Mouse (Mus musculus): ENCODE measurements around the gene Dbr1. TPM values are rescaled to one million over a fixed set of nuclear protein-coding genes. Genes with fewer than 3 reads are reported as not detected.

The Dbr1 gene
- polyA plus RNA-seq, 1 experiment = 7.5 TPM

DNA sequence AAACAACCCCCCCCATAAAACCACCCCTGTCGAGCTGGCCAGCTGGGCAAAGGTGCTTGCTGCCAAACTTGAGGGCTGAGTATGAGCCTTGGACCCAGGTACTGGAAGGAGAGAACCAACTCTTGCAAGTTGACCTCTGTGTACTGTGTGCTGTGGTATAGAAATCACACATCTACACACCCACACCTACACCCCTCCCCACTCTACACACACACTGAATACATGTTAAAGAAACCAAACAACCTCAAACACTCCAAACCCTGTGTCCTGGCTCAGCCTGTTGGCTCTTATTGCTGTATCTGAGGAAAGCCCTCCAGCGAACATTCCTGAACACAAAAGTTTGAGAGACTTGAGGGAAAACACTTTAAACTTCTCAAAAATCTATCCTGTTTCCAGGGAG is 47.4 kb downstream of the Dbr1 start:
- H3ac ChIP-seq (ENCODE audit: control insufficient read depth, insufficient read length) = no peak overlapping the region
- no peak overlapping the region for H3K4me3 ChIP-seq
- TF ChIP-seq MAX (IDR thresholded peaks at IDR 0.05; ENCODE audit: low read depth) (no peak), USF1 (IDR thresholded peaks at IDR 0.05; ENCODE audit: low read depth) (no peak), TCF3 (IDR thresholded peaks at IDR 0.05; ENCODE audit: insufficient read length, low read depth) (no peak), MYOD1 (IDR thresholded peaks at IDR 0.05; ENCODE audit: control insufficient read depth in 1 of 3, insufficient read length in 2 of 3, low read depth in 2 of 3) (no peak), SRF (IDR thresholded peaks at IDR 0.05; ENCODE audit: control insufficient read depth, insufficient read length, low read depth) (no peak), REST (IDR thresholded peaks at IDR 0.05; ENCODE audit: insufficient read depth, insufficient read length) (no peak), MYOG (IDR thresholded peaks at IDR 0.05; ENCODE audit: control insufficient read depth in 1 of 3, insufficient read depth in 1 of 3, insufficient read length in 2 of 3, low read depth in 2 of 3) (no peak), TCF12 (IDR thresholded peaks at IDR 0.05; ENCODE audit: insufficient read depth, poor library complexity, severe bottlenecking) (no peak), E2F4 (IDR thresholded peaks at IDR 0.05; ENCODE audit: insufficient read depth) (no peak), POLR2AphosphoS2 (IDR thresholded peaks at IDR 0.05; ENCODE audit: insufficient read length, low read depth) (no peak), POLR2A (IDR thresholded peaks at IDR 0.05; ENCODE audit: insufficient read length, low read depth) (no peak), CEBPB (IDR thresholded peaks at IDR 0.05; ENCODE audit: insufficient read depth, poor library complexity, severe bottlenecking) (no peak)
- H3K79me2 ChIP-seq (ENCODE audit: control insufficient read depth, insufficient read depth) = no peaks in the 10 kb centered on the region
- no peaks in the 10 kb centered on the region for H3K36me3 ChIP-seq (ENCODE audit: control insufficient read depth, insufficient read depth)
- no peaks in the 10 kb centered on the region for H3K27me3 ChIP-seq (ENCODE audit: control insufficient read depth, insufficient read depth, insufficient read length)
- H3K4me2 ChIP-seq (ENCODE audit: low read depth) = no peak overlapping the region

DNA sequence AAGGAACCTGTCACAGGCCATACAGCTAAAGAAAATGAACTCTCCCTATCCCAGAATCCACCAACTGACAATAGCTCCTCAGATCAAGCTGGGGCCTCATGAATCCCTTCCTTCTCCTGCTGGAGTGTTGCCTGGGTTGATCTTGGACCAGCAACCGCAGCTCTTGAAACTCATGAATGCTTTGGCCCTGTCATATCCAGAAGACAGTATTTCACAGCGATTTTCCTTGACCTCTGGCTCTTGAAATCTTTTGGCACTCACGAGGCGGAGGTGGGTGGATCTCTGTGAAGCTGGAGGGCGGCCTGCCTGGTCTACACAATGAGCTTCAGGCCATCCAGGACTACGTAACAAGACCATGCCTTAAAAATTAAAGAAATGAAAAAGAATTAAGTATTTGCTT is 48.5 kb downstream of the Dbr1 start:
- Histone ChIP-seq H3K36me3 (ENCODE audit: control insufficient read depth, insufficient read depth) (no peaks in the 10 kb centered on the region), H3ac (ENCODE audit: control insufficient read depth, insufficient read length) (no peak overlapping the region), H3K4me3 (no peak overlapping the region), H3K4me2 (ENCODE audit: low read depth) (no peak overlapping the region), H3K27me3 (ENCODE audit: control insufficient read depth, insufficient read depth, insufficient read length) (no peaks in the 10 kb centered on the region), H3K79me2 (ENCODE audit: control insufficient read depth, insufficient read depth) (peaks cover 2% of the 10 kb centered on the region)
- no peak for TF ChIP-seq TCF12 (IDR thresholded peaks at IDR 0.05; ENCODE audit: insufficient read depth, poor library complexity, severe bottlenecking)
- no peak for TF ChIP-seq POLR2A (IDR thresholded peaks at IDR 0.05; ENCODE audit: insufficient read length, low read depth)
- no peak for TF ChIP-seq CEBPB (IDR thresholded peaks at IDR 0.05; ENCODE audit: insufficient read depth, poor library complexity, severe bottlenecking)
- no peak for TF ChIP-seq MYOG (IDR thresholded peaks at IDR 0.05; ENCODE audit: control insufficient read depth in 1 of 3, insufficient read depth in 1 of 3, insufficient read length in 2 of 3, low read depth in 2 of 3)

DNA sequence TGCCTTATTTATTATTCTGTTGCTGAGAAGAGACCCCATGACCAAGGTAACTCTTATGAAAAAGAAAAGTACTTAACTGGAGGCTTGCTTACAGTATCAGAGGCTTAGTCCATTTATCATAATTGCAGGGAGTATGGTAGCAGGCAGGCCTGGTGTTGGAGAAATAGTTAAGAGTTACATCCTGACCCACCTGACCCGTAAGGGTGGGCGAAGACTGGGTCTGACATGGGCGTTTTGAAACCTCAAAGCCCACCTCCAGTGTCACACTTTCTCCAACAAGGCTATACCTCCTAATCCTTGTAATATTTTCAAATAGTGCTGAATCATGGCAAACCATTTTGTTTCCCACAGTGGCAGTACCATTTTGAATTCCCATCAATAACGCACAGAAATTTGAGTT is 53.0 kb downstream of the Dbr1 start:
- Histone ChIP-seq H3K4me2 (ENCODE audit: low read depth) (peak overlapping the region; percentile 66), H3K79me2 (ENCODE audit: control insufficient read depth, insufficient read depth) (peaks cover 43% of the 10 kb centered on the region), H3ac (ENCODE audit: control insufficient read depth, insufficient read length) (no peak overlapping the region), H3K4me3 (peak overlapping the region; percentile 87), H3K36me3 (ENCODE audit: control insufficient read depth, insufficient read depth) (no peaks in the 10 kb centered on the region), H3K27me3 (ENCODE audit: control insufficient read depth, insufficient read depth, insufficient read length) (no peaks in the 10 kb centered on the region)
- TF ChIP-seq POLR2A (IDR thresholded peaks at IDR 0.05; ENCODE audit: insufficient read length, low read depth) = no peak
- TF ChIP-seq MYOD1 (IDR thresholded peaks at IDR 0.05; ENCODE audit: control insufficient read depth in 1 of 3, insufficient read length in 2 of 3, low read depth in 2 of 3) = no peak
- TF ChIP-seq SRF (IDR thresholded peaks at IDR 0.05; ENCODE audit: control insufficient read depth, insufficient read length, low read depth) = no peak
- TF ChIP-seq TCF3 (IDR thresholded peaks at IDR 0.05; ENCODE audit: insufficient read length, low read depth) = no peak

DNA sequence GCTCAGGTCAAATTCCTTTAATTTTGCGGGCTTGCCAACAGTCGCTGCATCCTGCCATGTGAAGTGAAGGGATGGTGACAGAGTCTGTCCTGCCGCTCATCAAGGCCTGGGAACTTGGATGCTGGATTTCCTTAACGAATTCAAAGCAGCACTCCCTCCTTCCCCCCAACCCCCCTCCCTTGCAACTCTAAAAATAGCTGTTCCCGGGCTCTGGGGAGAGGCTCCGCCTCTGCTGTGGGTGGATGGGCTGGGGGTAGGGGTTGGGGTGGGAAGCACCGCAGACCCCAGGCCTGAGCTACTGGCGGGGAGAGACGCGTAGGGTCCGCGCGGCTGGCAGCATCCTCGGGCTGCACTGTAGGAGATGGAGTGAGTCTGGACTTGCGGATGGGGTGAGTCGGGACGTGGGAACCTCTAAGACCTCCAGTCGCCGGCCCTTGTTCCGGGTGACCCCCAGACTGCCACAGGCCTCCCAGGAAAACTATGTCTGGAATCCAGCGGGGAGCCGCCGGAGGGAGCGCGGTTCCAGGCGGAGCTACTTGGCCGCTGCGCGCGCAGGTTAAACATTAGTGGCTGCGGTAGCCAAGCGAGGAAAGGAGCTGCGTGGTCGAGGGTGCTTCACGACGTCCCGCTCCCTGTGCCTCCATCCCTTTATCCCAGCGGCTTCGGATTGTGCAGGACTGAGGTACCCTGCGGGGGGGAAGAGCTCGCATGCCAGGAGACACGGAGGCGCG is 53.8 kb downstream of the Dbr1 start, which contains the start of gene Dzip1l:
Dzip1l (plus strand) TSS at position 216 of the 731 bp plus-strand sequence.
- H3K79me2 ChIP-seq (ENCODE audit: control insufficient read depth, insufficient read depth) = peaks cover 47% of the 10 kb centered on the region
- H3K4me3 ChIP-seq = peak within 1 kb of the TSS; percentile 87
- H3K36me3 ChIP-seq (ENCODE audit: control insufficient read depth, insufficient read depth) = no peaks in the 10 kb centered on the region
- H3ac ChIP-seq (ENCODE audit: control insufficient read depth, insufficient read length) = peak within 1 kb of the TSS; percentile 36
- H3K4me2 ChIP-seq (ENCODE audit: low read depth) = peak within 1 kb of the TSS; percentile 66
- H3K27me3 ChIP-seq (ENCODE audit: control insufficient read depth, insufficient read depth, insufficient read length) = no peaks in the 10 kb centered on the region
- no peak for TF ChIP-seq TCF12 (IDR thresholded peaks at IDR 0.05; ENCODE audit: insufficient read depth, poor library complexity, severe bottlenecking)
- peak; percentile 79 for TF ChIP-seq POLR2A (IDR thresholded peaks at IDR 0.05; ENCODE audit: insufficient read length, low read depth)
- TF ChIP-seq POLR2AphosphoS2 (IDR thresholded peaks at IDR 0.05; ENCODE audit: insufficient read length, low read depth) = peak; percentile 71
- TF ChIP-seq TCF3 (IDR thresholded peaks at IDR 0.05; ENCODE audit: insufficient read length, low read depth) = no peak
- no peak for TF ChIP-seq REST (IDR thresholded peaks at IDR 0.05; ENCODE audit: insufficient read depth, insufficient read length)
- no peak for TF ChIP-seq MYOD1 (IDR thresholded peaks at IDR 0.05; ENCODE audit: control insufficient read depth in 1 of 3, insufficient read length in 2 of 3, low read depth in 2 of 3)

DNA sequence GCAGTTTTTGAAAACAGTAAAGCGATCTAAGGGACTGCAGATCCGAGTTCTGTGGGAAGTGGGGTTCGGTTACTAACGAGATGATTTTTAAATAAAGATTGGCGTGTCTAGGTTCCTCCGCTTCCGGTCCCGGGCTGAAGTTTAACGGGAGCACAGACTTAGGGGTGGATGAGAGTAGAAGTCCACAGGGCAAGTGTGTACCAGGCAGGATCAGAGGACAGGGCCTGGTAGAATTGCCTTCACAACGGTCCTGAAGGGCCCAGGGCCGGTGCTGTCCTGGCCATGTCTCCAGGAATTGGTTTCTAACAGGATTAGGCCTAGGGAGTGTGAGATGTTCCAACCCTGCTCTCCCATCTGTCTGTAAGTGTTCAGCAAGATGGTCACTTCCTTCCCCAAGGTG is 54.5 kb downstream of the Dbr1 start:
- TF ChIP-seq MAX (IDR thresholded peaks at IDR 0.05; ENCODE audit: low read depth) (no peak), USF1 (IDR thresholded peaks at IDR 0.05; ENCODE audit: low read depth) (no peak), CEBPB (IDR thresholded peaks at IDR 0.05; ENCODE audit: insufficient read depth, poor library complexity, severe bottlenecking) (no peak), TCF12 (IDR thresholded peaks at IDR 0.05; ENCODE audit: insufficient read depth, poor library complexity, severe bottlenecking) (no peak), POLR2A (IDR thresholded peaks at IDR 0.05; ENCODE audit: insufficient read length, low read depth) (no peak), E2F4 (IDR thresholded peaks at IDR 0.05; ENCODE audit: insufficient read depth) (no peak), REST (IDR thresholded peaks at IDR 0.05; ENCODE audit: insufficient read depth, insufficient read length) (no peak), POLR2AphosphoS2 (IDR thresholded peaks at IDR 0.05; ENCODE audit: insufficient read length, low read depth) (no peak), SRF (IDR thresholded peaks at IDR 0.05; ENCODE audit: control insufficient read depth, insufficient read length, low read depth) (no peak), TCF3 (IDR thresholded peaks at IDR 0.05; ENCODE audit: insufficient read length, low read depth) (no peak), MYOG (IDR thresholded peaks at IDR 0.05; ENCODE audit: control insufficient read depth in 1 of 3, insufficient read depth in 1 of 3, insufficient read length in 2 of 3, low read depth in 2 of 3) (no peak), MYOD1 (IDR thresholded peaks at IDR 0.05; ENCODE audit: control insufficient read depth in 1 of 3, insufficient read length in 2 of 3, low read depth in 2 of 3) (no peak)
- H3K4me3 ChIP-seq = peak overlapping the region; percentile 87
- H3K27me3 ChIP-seq (ENCODE audit: control insufficient read depth, insufficient read depth, insufficient read length) = no peaks in the 10 kb centered on the region
- H3K4me2 ChIP-seq (ENCODE audit: low read depth) = peak overlapping the region; percentile 66
- H3K79me2 ChIP-seq (ENCODE audit: control insufficient read depth, insufficient read depth) = peaks cover 47% of the 10 kb centered on the region
- no peaks in the 10 kb centered on the region for H3K36me3 ChIP-seq (ENCODE audit: control insufficient read depth, insufficient read depth)
- H3ac ChIP-seq (ENCODE audit: control insufficient read depth, insufficient read length) = peak overlapping the region; percentile 36

Data from myocyte (in vitro differentiated cells).